Mouse (Mus musculus) olfactory bulb, adult 2 months (tissue): Measurements from ENCODE around the gene Vps39.

Experiments used
- CTCF ChIP-seq: fragments of 200-500 bp; IDR thresholded peaks from 2 replicates; pipeline ENCODE4 v1.5.1; 2012; ENCODE audit warnings: low read depth, mild to moderate bottlenecking, low read length, moderate library complexity; ENCODE audit not compliant: insufficient read depth
- POLR2A ChIP-seq: fragments of 200-500 bp; IDR thresholded peaks from 2 replicates; pipeline ENCODE4 v1.6.1; 2012; ENCODE audit warnings: mild to moderate bottlenecking, low read depth, low read length, moderate library complexity; ENCODE audit not compliant: insufficient read depth

- TF ChIP-seq CTCF (no peak), POLR2A (no peak)
Measured at GRCm38 (mm10) chr2:120299866-120300265, 53.1 kb downstream of the Vps39 start.
